Mouse (Mus musculus): ENCODE data around the gene Kazn. TPM values are rescaled to one million over a fixed set of nuclear protein-coding genes. Genes with fewer than 3 reads are reported as not detected.

The Kazn gene
- polyA plus RNA-seq, 1 experiment from 2014 or later, result 15.5 TPM

- Histone ChIP-seq H3K9ac (replicated peaks; ENCODE audit: low read length) (peak overlapping the region; percentile 27; the same call in 1 of the 2 replicates), H3K9me3 (ENCODE audit: low read length) (no peaks in the 10 kb centered on the region), H3K27ac (ENCODE audit: low read length) (peak overlapping the region; percentile 63), H3K4me3 (ENCODE audit: low read length) (no peak overlapping the region), H3K4me1 (ENCODE audit: insufficient read depth, low read length) (peaks cover 74% of the 10 kb centered on the region), H3K36me3 (ENCODE audit: insufficient read depth, low read length) (no peaks in the 10 kb centered on the region), H3K27me3 (ENCODE audit: insufficient read depth, low read length) (no peaks in the 10 kb centered on the region), H3K4me2 (replicated peaks; ENCODE audit: low read depth, low read length) (no peak overlapping the region; the same call in 1 of the 2 replicates)
- WGBS, result 40% methylated on average over 13 of the region's 13 CpGs
- 0 out of 2 replicates have a peak, but pooled peaks have one; percentile 5 for ATAC-seq (ENCODE audit: low FRiP score, low TSS enrichment)
These were observed 10.2 kb downstream of the Kazn start for GRCm38 (mm10) chr4:142228821-142229575.

GRCm38 (mm10) chr4:142223898-142224645 lies 15.1 kb downstream of the Kazn start:
- Histone ChIP-seq H3K4me2 (replicated peaks; ENCODE audit: low read depth, low read length) (no peak overlapping the region), H3K27ac (ENCODE audit: low read length) (peak overlapping the region; percentile 95), H3K4me3 (ENCODE audit: low read length) (no peak overlapping the region), H3K36me3 (ENCODE audit: insufficient read depth, low read length) (no peaks in the 10 kb centered on the region), H3K9me3 (ENCODE audit: low read length) (no peaks in the 10 kb centered on the region), H3K9ac (replicated peaks; ENCODE audit: low read length) (peak overlapping the region; percentile 9; the same call in 1 of the 2 replicates), H3K27me3 (ENCODE audit: insufficient read depth, low read length) (no peaks in the 10 kb centered on the region), H3K4me1 (ENCODE audit: insufficient read depth, low read length) (peaks cover 94% of the 10 kb centered on the region)
- peak; percentile 29; the same call in 1 of the 2 replicates for ATAC-seq (ENCODE audit: low FRiP score, low TSS enrichment)
- 50% methylated on average over 9 of the region's 9 CpGs for WGBS

DNA sequence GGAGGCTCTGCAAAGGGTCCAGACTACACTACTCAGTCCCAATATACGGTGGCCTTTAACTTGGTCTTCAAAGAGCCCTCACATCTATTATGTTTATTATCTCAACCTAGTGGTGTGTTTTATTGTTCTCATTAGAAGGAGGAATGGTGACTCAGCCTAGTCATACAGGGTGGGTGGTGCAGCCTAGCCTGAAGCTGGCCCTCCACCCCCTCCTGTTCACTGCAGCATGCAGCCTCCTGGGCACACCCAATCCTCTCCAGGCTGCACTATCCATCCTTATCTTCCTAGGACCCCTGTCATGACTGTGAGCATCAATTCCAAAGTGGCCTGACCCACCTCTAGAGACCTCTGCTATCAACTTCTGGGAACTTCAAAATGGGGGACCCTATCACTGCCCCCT lies 16.8 kb downstream of the Kazn start:
- Histone ChIP-seq H3K36me3 (ENCODE audit: insufficient read depth, low read length) (no peaks in the 10 kb centered on the region), H3K9me3 (ENCODE audit: low read length) (no peaks in the 10 kb centered on the region), H3K4me3 (ENCODE audit: low read length) (no peak overlapping the region), H3K4me1 (ENCODE audit: insufficient read depth, low read length) (peaks cover 87% of the 10 kb centered on the region), H3K27ac (ENCODE audit: low read length) (peak overlapping the region; percentile 95), H3K27me3 (ENCODE audit: insufficient read depth, low read length) (no peaks in the 10 kb centered on the region), H3K4me2 (replicated peaks; ENCODE audit: low read depth, low read length) (no peak overlapping the region), H3K9ac (replicated peaks; ENCODE audit: low read length) (no peak overlapping the region)
- ATAC-seq (ENCODE audit: low FRiP score, low TSS enrichment), result peak; percentile 53
- WGBS, result 20% methylated on average over 1 of the region's 1 CpGs

GRCm38 (mm10) chr4:142221757-142222072 lies 17.5 kb downstream of the Kazn start:
- no peak for ATAC-seq (ENCODE audit: low FRiP score, low TSS enrichment)
- Histone ChIP-seq H3K9me3 (ENCODE audit: low read length) (no peaks in the 10 kb centered on the region), H3K27me3 (ENCODE audit: insufficient read depth, low read length) (no peaks in the 10 kb centered on the region), H3K9ac (replicated peaks; ENCODE audit: low read length) (peak overlapping the region; percentile 45; the same call in 1 of the 2 replicates), H3K4me1 (ENCODE audit: insufficient read depth, low read length) (peaks cover 89% of the 10 kb centered on the region), H3K36me3 (ENCODE audit: insufficient read depth, low read length) (no peaks in the 10 kb centered on the region), H3K27ac (ENCODE audit: low read length) (peak overlapping the region; percentile 95), H3K4me2 (replicated peaks; ENCODE audit: low read depth, low read length) (0 out of 2 replicates have a peak overlapping the region, but pooled peaks have one; percentile 2), H3K4me3 (ENCODE audit: low read length) (no peak overlapping the region)
- WGBS, result 21% methylated on average over 5 of the region's 5 CpGs

GRCm38 (mm10) chr4:142221025-142221756 lies 18.0 kb downstream of the Kazn start:
- H3K9ac ChIP-seq (replicated peaks; ENCODE audit: low read length), result peak overlapping the region; percentile 5; the same call in 1 of the 2 replicates
- peak; percentile 79 for ATAC-seq (ENCODE audit: low FRiP score, low TSS enrichment)
- H3K4me1 ChIP-seq (ENCODE audit: insufficient read depth, low read length), result peaks cover 90% of the 10 kb centered on the region

DNA sequence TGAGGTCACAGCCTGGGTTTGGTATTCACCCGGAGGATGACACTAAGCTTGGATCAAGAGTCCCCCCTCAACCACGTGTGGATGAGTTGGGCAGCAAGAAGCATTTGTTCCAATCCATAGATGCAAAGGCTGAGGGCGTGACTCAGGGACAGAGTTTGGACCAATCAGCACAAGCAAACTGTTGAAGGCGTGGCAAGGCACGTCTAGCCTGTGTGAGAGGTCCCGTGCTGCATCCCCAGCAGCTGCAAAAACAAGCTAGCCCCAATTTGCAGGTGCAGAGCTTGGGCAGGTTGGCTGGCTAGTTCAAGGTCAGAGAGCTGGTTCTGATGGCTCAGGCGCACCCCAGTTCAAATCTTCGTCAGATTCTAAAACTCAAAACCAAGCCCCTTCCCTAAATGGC lies 20.2 kb downstream of the Kazn start:
- no peak for ATAC-seq (ENCODE audit: low FRiP score, low TSS enrichment)

More at GRCm38 (mm10) chr4:142221025-142221756, 18.0 kb downstream of the Kazn start:
- Histone ChIP-seq H3K4me3 (ENCODE audit: low read length) (no peak overlapping the region), H3K27ac (ENCODE audit: low read length) (peak overlapping the region; percentile 95), H3K36me3 (ENCODE audit: insufficient read depth, low read length) (no peaks in the 10 kb centered on the region), H3K27me3 (ENCODE audit: insufficient read depth, low read length) (no peaks in the 10 kb centered on the region), H3K4me2 (replicated peaks; ENCODE audit: low read depth, low read length) (0 out of 2 replicates have a peak overlapping the region, but pooled peaks have one; percentile 8), H3K9me3 (ENCODE audit: low read length) (no peaks in the 10 kb centered on the region)
- 24% methylated on average over 18 of the region's 18 CpGs for WGBS

DNA sequence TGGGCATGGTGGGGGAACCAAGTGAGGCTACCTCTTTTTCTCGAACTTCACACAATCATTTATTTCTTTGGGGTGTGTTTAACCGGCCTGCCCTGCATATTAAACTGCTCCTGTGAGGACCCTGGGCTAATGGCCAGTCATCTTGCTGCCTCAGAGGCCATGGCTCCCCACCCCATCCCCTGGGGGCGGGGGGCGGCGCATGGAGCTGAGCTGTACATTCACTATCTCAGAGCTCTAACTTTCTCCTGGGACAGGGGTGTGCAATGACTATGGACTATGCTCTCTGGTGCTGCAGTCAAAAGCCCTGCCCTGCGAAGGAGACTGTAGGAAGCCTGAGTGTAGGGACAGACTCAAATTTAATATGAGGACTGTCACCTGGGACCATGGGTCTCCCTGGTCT lies 22.2 kb downstream of the Kazn start:
- Histone ChIP-seq H3K27ac (ENCODE audit: low read length) (no peak overlapping the region), H3K4me2 (replicated peaks; ENCODE audit: low read depth, low read length) (no peak overlapping the region), H3K4me1 (ENCODE audit: insufficient read depth, low read length) (peaks cover 89% of the 10 kb centered on the region), H3K9ac (replicated peaks; ENCODE audit: low read length) (no peak overlapping the region; the same call in 1 of the 2 replicates), H3K4me3 (ENCODE audit: low read length) (no peak overlapping the region), H3K36me3 (ENCODE audit: insufficient read depth, low read length) (no peaks in the 10 kb centered on the region), H3K9me3 (ENCODE audit: low read length) (no peaks in the 10 kb centered on the region), H3K27me3 (ENCODE audit: insufficient read depth, low read length) (no peaks in the 10 kb centered on the region)
- no peak for ATAC-seq (ENCODE audit: low FRiP score, low TSS enrichment)
- WGBS, result 75% methylated on average over 6 of the region's 6 CpGs

More for the DNA sequence above, 20.2 kb downstream of the Kazn start:
- no peak overlapping the region for H3K4me2 ChIP-seq (replicated peaks; ENCODE audit: low read depth, low read length)
- no peaks in the 10 kb centered on the region for H3K9me3 ChIP-seq (ENCODE audit: low read length)
- peaks cover 90% of the 10 kb centered on the region for H3K4me1 ChIP-seq (ENCODE audit: insufficient read depth, low read length)
- H3K36me3 ChIP-seq (ENCODE audit: insufficient read depth, low read length), result no peaks in the 10 kb centered on the region
- no peaks in the 10 kb centered on the region for H3K27me3 ChIP-seq (ENCODE audit: insufficient read depth, low read length)
- 55% methylated on average over 8 of the region's 8 CpGs for WGBS
- no peak overlapping the region for H3K9ac ChIP-seq (replicated peaks; ENCODE audit: low read length)
- no peak overlapping the region for H3K4me3 ChIP-seq (ENCODE audit: low read length)
- no peak overlapping the region for H3K27ac ChIP-seq (ENCODE audit: low read length)

DNA sequence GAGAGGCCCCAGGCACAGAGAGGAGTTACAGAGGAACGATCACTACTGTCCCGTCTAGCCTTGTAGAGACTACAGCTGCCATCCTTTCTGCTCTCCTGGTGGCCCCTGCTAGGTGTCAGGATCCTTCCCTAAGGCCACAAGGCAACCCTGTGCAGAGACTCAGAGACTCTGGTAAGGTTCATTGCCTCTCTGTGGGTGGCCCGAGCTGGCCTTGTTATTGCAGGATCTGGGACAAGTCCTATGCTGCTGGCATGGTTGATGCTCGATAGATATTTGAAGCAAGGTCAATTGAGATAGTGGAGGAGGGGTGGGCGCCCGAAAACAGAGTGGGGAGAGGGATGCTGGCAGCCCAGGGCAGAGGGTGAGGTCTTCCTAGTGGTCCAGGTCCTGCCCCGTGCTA lies 23.4 kb downstream of the Kazn start:
- Histone ChIP-seq H3K4me3 (ENCODE audit: low read length) (no peak overlapping the region), H3K4me2 (replicated peaks; ENCODE audit: low read depth, low read length) (no peak overlapping the region), H3K9me3 (ENCODE audit: low read length) (no peaks in the 10 kb centered on the region), H3K4me1 (ENCODE audit: insufficient read depth, low read length) (peaks cover 78% of the 10 kb centered on the region), H3K27me3 (ENCODE audit: insufficient read depth, low read length) (no peaks in the 10 kb centered on the region), H3K27ac (ENCODE audit: low read length) (0 out of 2 replicates have a peak overlapping the region, but pooled peaks have one; percentile 12), H3K9ac (replicated peaks; ENCODE audit: low read length) (0 out of 2 replicates have a peak overlapping the region, but pooled peaks have one; percentile 13), H3K36me3 (ENCODE audit: insufficient read depth, low read length) (no peaks in the 10 kb centered on the region)
- ATAC-seq (ENCODE audit: low FRiP score, low TSS enrichment), result no peak
- WGBS, result 40% methylated on average over 7 of the region's 7 CpGs

DNA sequence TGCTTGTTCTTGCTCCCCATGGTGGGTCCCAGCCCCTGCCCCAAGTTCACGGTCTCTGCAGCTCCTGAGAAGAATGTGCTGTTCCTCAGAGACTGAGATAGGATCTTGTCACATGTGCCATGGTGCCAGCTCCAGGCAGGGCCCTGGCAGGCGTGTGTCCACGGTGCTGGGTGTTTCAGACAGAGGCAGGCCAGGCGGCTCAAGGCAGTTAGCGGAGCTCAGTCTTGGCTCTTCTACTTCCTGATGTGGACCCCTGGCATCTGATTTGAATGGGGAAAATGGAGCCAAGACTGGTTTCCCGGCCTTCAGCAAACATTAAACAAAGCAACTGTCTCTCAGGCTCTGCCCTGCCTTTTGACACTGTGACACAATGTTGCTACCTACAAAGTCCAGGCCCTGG lies 24.7 kb downstream of the Kazn start:
- H3K4me2 ChIP-seq (replicated peaks; ENCODE audit: low read depth, low read length), result no peak overlapping the region
- no peak for ATAC-seq (ENCODE audit: low FRiP score, low TSS enrichment)
- H3K27ac ChIP-seq (ENCODE audit: low read length), result no peak overlapping the region
- H3K9ac ChIP-seq (replicated peaks; ENCODE audit: low read length), result no peak overlapping the region
- peaks cover 78% of the 10 kb centered on the region for H3K4me1 ChIP-seq (ENCODE audit: insufficient read depth, low read length)
- H3K36me3 ChIP-seq (ENCODE audit: insufficient read depth, low read length), result no peaks in the 10 kb centered on the region
- H3K27me3 ChIP-seq (ENCODE audit: insufficient read depth, low read length), result no peaks in the 10 kb centered on the region
- H3K4me3 ChIP-seq (ENCODE audit: low read length), result no peak overlapping the region
- 65% methylated on average over 6 of the region's 6 CpGs for WGBS
- no peaks in the 10 kb centered on the region for H3K9me3 ChIP-seq (ENCODE audit: low read length)

All from kidney, embryonic 16.5 days (tissue).